Mouse (Mus musculus): ENCODE data around the gene Med14.

Gene Med14

GRCm38 (mm10) chrX:12686910-12687309, 75.0 kb downstream of the Med14 start:
- in situ Hi-C loops (cut with MboI; ENCODE audit: low pct_unique_long_range_greater_than_20kb in 1 of 2, low sequenced_read_pairs in 2 of 2, unreplicated experiment in 1 of 2) = loop anchor here (5.0 to 25.0 kb wide), 3 partner anchors 50 to 525 kb away; no protein-coding TSS in a partner anchor

- in situ Hi-C loops (cut with MboI; ENCODE audit: low pct_unique_long_range_greater_than_20kb in 1 of 2, low sequenced_read_pairs in 2 of 2, unreplicated experiment in 1 of 2) = loop anchor here (5.0 to 25.0 kb wide), 3 partner anchors 51 to 526 kb away; no protein-coding TSS in a partner anchor
Measured at GRCm38 (mm10) chrX:12686071-12686470, 75.8 kb downstream of the Med14 start.

GRCm38 (mm10) chrX:12677396-12677795, 84.5 kb downstream of the Med14 start:
- in situ Hi-C loops (cut with MboI; ENCODE audit: low pct_unique_long_range_greater_than_20kb in 1 of 2, low sequenced_read_pairs in 2 of 2, unreplicated experiment in 1 of 2) = loop anchor here (5.0 to 25.0 kb wide), 3 partner anchors 175 to 535 kb away; no protein-coding TSS in a partner anchor

- in situ Hi-C loops (cut with MboI; ENCODE audit: low pct_unique_long_range_greater_than_20kb in 1 of 2, low sequenced_read_pairs in 2 of 2, unreplicated experiment in 1 of 2) = no loop called here
Measured at GRCm38 (mm10) chrX:12673054-12673775, 88.7 kb downstream of the Med14 start, which contains the start of gene 1810030O07Rik. TSS of gene 1810030O07Rik (minus strand) at chrX:12673668.

- in situ Hi-C loops (cut with MboI; ENCODE audit: low pct_unique_long_range_greater_than_20kb in 1 of 2, low sequenced_read_pairs in 2 of 2, unreplicated experiment in 1 of 2) = no loop called here
Measured at GRCm38 (mm10) chrX:12653879-12654278, 108.0 kb downstream of the Med14 start.

- in situ Hi-C loops (cut with MboI; ENCODE audit: low pct_unique_long_range_greater_than_20kb in 1 of 2, low sequenced_read_pairs in 2 of 2, unreplicated experiment in 1 of 2) = no loop called here
Measured at GRCm38 (mm10) chrX:12651906-12652305, 110.0 kb downstream of the Med14 start.

- in situ Hi-C loops (cut with MboI; ENCODE audit: low pct_unique_long_range_greater_than_20kb in 1 of 2, low sequenced_read_pairs in 2 of 2, unreplicated experiment in 1 of 2) = no loop called here
Measured at GRCm38 (mm10) chrX:12645531-12646304, 116.2 kb downstream of the Med14 start.

GRCm38 (mm10) chrX:12644976-12645375, 116.9 kb downstream of the Med14 start:
- in situ Hi-C loops (cut with MboI; ENCODE audit: low pct_unique_long_range_greater_than_20kb in 1 of 2, low sequenced_read_pairs in 2 of 2, unreplicated experiment in 1 of 2) = no loop called here

Data from mouse embryonic stem cell (cell line).